Mouse (Mus musculus): Measurements from ENCODE around the gene Brca2. TPM values are rescaled to one million over a fixed set of nuclear protein-coding genes. Genes with fewer than 3 reads are reported as not detected.

Brca2 gene
- total RNA-seq, 4 experiments from 2014 or later = 5.9 to 10.4 (median 6.8) TPM

DNA sequence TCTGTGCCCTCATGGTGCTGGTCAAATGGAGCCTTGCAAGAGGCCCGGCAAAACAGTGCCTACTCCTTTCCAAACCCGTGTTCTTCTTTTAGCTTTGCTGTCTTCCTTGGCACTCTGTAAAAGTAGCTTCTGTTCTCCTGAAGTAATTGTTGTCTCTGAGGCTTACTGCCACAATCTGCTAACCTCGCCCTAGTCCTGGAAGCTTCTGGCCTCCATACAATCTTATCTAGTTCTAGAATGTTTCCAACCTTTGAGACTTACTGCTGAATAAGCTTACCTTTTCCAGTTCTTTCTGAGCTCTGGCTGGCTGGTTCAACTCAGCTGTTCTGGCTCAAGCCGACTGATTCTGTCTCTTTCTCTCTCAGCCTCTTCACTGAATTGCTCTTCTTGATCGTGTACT, 39.4 kb downstream of the Brca2 start:
- no peak for DNase-seq (ENCODE audit: low spot score in 2 of 2)

DNA sequence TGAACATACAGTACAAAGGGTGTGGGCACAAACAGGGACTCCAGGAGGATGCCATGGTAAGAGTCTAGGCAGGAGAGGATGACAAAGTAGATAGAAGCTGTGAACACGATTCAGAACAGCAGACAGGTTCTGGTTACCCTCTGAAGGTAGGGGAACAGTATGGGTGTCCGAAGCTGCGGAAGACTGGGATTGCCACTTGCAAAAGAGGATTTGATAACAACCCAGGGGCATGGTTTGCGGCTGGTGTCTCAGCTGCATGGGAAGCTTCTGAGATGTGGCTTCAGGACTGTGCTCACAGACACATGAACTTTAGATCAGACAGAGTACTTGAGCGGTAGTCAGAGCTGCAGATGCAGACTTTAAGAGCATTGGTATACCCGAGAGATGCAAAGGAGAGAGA, 42.0 kb downstream of the Brca2 start:
- no peak for DNase-seq (ENCODE audit: low spot score in 2 of 2)

DNA sequence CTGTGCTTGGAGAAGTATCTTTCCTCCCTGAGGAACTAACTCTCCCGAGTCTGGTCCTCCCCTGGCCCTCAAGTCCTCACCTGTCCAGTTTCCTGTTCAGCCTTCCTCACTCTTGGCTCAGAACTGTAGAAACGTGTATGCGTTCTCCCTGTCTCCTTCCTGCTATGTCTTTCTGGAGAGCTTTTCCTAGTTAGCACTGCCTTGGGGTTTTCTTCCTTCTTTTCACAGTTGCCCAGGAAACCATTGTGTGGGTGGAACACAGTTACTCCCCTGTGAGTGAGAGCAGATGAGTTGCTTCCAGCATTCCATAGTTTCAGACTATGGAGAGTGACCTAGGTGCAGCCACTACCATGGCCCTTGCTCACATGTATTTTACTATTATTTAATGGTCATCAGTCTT, 43.8 kb downstream of the Brca2 start:
- peak in 1 of 2 experiments; percentile 22 for DNase-seq (ENCODE audit: low spot score in 2 of 2)

DNA sequence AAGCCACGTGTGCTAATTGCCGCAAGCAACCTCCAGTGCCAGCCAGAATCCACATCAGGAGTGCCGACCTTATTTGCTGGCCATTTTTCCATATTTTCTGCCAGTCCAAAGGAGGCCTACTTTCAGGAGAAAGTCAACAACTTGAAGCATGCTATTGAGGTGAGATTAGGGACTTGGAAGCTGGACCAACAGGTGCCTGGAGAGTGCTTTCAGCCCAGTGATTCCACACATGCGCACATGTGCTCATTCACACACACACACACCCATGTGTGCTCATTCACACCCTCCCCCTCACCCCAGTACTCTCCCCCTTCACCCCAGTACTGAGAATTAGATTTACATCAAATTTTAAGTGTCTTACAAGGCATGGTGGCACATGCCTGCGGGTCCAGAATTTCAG, 44.5 kb downstream of the Brca2 start:
- no peak for DNase-seq (ENCODE audit: low spot score in 2 of 2)

DNA sequence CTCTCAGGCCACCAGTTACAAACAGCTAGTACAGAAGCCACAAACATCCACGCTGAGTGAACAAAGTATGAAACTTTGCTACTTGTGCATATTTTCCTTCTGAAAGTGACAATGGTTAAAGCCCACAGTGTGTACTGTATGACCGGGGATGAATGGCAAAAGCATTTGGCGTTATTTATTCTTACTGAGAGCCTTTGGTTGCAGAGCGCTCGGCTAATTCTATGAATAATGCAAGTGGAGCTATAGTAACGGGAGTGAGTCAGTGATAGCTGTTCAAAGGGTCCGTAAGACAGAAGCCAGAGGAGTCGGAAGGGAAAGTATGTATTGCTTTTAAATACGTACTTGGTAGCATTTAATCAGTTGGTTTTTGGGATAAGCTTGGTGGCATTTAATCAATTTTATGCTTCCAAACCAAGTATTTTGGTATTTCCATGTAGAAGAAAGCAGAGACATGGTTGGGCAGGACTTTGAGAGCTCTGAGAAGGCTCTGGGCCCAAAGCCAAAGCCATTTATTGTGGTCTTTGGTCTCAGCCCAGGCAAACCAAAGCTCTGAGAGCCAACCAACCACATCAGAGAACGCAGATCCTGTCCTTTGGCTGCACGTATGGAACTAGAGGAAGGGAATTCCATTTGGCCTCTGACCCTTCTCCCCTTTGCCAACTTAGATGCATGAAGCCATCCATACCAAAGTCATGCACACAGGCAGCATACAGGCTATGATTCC, 48.2 kb downstream of the Brca2 start:
- no peak for DNase-seq (ENCODE audit: low spot score in 2 of 2)

DNA sequence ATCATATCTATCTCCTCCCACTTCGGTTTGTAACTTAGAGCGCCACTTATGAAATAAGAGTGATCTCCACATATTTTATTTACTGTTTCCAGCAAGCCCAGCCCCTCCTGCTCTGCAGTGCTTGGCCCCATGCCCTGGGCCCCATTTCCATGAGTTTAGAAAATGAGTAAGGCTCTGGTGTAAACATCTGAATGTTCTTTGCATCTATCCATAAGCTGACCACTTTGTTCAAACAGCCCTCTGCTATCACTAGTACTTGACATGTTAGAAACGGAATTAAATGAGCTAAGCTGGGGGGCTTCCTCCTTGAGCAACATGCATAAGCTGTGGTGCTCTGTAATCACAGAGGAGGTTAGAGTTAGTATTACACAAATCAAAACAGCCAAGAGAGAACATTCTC, 52.0 kb downstream of the Brca2 start:
- DNase-seq (ENCODE audit: low spot score in 2 of 2) = no peak

DNA sequence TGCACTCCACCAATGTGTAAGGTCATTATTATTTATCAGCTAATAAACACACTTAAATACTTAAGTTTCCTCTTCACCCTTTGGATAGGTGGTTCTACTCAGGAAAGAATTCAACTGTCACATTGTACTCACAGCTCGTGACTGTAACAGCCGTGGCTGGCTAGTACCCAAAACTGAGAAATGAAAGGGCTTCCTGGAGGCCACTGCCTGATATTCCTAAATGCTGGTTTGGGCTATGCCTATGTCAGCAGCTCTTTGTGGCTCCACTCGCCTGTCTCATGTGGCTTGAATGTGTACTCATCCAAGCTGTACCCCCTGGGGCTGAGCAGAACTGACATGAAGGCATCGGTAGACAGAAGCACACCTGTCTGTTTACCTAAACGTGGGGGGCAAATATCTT, 52.5 kb downstream of the Brca2 start:
- no peak for DNase-seq (ENCODE audit: low spot score in 2 of 2)

DNA sequence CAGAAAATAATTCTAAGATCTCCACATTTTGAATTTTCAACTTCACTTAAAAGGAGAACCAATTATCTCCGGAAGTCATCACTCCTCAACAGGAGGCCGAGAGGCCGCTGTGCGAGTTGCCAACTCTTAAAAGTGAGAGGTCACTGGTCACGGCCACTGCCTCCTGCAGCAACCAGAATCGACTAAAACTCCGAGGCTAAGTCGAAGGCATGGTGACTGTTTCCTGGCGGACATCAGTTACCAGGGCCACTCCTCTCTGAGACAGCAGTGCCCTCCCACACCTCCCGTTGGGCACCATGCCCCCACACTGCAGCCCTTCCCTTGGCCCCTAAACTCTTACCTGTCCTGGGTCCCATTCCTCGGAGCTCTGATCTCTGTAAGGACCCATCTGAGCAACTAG, 54.4 kb downstream of the Brca2 start:
- DNase-seq (ENCODE audit: low spot score in 2 of 2) = no peak

DNA sequence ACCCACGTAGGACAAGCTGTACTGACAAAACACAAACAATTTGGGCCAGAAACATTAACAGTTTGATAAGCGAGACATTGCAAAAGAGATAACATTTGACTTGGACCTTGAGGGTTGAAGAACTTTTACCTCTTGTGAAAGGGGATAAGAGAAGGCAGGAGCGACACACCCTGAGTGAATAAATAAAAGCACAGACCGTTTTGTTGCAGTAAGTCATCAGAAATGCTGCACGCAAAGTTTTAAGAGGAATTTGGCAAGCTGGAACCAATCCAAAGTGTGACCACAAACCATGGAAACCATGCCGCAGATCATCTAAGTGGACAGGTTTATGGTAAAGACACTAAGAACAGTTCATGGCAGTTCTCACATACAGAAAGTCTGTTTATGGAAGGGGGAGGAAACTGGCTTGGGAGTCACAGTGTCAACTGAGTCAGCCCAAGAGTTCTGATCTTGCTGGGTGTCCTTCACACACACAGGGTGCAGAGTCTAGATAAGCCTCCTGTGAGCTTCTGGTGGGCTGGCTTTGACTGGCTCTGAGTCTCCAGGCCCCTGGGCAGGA, 56.3 kb downstream of the Brca2 start:
- no peak for DNase-seq (ENCODE audit: low spot score in 2 of 2)

DNA sequence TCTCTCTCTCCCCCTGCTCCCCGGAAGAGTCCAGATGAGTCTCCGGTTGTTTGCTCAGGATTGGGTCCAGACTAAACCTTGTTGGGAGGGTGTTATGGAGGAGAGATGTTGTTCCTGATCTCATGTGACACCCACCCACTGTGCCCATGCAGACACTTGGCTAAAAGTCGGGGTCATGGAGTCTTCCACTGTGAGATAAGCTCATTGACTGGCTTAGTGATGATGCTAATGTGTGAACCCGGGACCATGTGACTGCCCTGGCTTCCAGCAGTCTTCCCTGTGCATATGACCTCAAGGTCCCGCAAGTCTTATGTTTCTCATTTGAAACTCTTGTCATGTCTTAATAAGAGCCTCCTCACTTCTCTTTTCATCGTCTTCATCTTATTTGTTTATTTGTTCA, 58.8 kb downstream of the Brca2 start:
- no peak for DNase-seq (ENCODE audit: low spot score in 2 of 2)

DNA sequence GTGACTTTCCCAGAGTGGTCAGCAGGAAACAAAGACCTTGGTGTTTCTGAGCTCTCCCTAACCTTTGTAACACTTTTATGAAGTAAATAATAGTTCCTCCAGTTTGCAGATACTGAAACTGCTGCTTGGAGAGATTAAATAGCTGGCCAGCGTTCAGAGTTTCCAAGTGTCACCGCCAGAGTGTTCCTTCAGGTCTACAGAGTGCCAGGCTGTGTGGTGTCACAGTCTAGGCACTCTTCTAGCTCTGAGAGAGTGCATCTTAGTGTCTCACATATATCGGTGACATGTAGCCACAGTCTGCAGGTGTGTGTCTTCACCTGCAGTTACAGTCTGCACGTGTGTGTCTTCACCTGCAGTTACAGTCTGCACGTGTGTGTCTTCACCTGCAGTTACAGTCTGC, 60.8 kb downstream of the Brca2 start:
- DNase-seq (ENCODE audit: low spot score in 2 of 2) = no peak

DNA sequence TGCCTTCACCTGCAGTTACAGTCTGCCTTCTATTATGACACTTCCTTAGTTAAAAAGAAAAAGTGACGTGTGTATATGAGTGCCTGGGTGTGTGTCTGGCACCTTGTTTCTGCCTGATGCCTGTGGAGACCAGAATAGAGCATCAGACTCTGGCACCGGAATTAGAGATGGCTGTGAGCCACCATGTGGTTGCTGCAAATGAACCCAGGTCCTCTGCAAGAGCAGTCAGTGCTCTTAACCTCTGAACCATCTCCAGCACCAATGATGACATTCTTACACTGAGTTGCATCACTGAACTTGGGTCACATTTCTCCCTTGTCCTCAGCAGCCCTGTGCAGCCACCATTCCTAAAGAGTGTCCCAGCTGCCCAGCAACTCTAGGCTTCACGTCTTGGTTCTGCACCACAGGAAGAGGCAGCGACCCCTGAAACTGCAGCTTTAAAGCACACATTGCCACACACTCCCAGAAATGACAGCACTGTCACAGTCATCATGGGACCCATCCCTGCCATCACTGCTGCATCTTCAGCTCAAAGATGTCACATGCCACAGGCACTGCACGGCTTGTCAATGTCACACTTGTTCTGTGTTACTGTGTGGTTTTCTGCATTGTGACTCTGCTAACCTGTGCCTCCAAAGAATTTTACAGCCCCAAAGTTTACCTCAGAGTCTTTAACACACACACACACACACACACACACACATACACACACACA, 61.3 kb downstream of the Brca2 start:
- no peak for DNase-seq (ENCODE audit: low spot score in 2 of 2)

DNA sequence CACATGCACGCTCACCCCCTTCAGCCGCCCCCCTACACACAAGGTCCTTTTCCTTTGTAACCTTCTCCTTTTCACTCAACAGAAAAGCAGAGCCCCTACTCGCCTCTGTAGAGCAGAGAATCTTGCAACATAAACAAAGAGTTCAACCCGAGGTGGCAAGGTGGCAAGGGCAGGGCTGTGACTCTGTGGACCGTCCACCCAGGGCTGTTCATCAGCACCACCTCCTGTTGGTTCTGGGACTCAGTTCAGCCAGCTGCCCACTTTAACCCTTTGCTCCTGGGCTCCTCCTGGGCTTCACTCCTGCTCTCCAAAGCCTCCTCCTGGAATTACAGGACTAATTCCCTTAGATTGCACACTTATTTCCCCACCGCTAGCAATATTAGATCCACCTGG, 61.9 kb downstream of the Brca2 start:
- DNase-seq (ENCODE audit: low spot score in 2 of 2) = no peak

DNA sequence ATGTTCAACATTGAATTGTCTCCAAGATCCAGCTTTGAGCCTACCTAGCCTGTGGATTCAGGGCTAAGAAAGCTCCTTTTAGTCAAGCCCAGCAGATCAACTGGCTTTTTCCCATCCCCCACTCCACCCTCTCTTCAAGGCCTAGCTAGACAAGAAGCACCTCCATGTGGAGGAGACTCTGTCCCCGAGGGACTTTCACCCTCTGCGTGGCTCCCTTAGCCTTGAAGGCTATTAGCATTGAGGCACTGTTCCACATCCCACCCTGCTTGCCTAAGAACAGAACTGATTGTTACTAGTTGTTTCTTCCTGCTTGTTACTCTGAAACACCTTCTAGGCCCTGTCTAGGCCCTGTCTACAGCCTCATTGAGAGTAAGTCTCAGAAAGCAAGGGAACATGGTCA, 67.5 kb downstream of the Brca2 start:
- DNase-seq (ENCODE audit: low spot score in 2 of 2) = no peak

DNA sequence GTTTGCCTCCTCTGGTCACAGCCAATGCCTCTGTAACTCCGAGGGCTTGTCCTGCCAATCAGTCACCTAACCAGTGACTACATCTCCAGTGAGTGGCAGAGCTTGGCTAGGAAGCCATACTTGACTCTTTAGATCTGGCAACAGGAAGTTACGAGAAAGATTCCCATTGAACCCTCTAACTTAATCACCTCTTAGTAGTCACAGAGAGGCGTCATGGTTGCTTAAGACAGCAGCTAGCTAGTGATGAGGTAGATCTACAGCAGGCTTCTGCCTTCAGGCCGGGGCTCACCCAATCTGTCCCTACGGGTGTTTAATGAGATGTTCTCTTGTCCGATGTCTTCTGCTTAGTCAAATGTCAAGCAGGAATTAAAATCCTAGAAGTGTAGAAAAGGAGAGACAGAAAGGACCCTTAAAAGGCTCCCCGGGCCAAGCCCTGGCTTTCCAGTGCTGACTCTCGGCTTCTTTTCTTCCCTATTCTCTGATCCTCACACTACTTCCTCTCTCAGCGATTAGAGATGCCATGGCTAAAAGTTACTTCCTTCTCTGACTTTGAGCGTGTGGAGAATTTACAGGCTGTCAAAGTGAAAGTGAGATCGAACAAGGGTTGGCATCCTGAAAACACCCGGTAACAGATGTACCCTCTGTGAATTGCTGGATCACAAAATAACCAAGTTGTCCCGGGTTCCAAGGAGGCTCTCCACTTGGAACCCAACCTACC, 69.9 kb downstream of the Brca2 start:
- DNase-seq (ENCODE audit: low spot score in 2 of 2) = no peak

DNA sequence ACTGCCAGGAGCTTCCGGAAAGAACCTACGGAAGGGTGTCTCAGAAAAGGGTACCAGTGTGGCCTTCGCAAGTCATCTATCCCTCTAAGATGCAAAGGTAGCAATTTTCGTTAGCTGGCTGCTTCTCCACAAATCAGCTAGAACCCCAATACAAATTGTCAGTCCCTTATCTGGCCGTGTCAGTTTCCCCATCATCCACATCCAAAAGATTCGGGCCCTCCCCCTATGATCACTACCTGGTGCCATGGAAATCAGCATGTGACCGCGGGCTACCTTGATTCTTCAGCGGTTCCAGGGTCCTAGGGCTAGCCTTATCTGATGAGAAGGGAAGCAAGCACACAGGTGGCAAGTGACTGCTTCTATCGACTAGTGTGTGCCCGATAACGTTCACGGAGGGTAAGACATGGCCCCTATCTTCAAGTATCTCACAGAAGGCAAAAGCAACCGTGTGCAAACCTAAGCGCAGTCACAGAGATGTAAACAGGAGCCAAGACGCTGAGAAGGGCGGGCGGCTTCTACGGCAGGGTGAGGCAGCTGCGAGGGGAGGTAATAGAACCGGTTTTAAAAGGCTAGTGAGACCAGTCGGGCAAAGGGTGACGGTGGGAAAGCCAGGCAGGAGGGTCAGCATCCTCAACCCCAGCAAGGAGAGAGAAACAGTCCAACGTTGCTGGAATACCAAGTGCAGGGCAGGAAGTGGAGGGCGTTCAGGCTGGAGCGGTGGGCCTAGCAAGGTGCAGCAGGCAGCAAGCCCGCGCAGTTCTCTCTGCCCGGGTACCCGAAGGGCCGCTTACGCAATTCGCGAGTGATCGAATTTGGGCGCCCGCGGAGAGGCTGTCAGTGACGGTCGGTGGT, 70.7 kb downstream of the Brca2 start:
- DNase-seq (ENCODE audit: low spot score in 2 of 2) = peak in 1 of 2 experiments; percentile 50

DNA sequence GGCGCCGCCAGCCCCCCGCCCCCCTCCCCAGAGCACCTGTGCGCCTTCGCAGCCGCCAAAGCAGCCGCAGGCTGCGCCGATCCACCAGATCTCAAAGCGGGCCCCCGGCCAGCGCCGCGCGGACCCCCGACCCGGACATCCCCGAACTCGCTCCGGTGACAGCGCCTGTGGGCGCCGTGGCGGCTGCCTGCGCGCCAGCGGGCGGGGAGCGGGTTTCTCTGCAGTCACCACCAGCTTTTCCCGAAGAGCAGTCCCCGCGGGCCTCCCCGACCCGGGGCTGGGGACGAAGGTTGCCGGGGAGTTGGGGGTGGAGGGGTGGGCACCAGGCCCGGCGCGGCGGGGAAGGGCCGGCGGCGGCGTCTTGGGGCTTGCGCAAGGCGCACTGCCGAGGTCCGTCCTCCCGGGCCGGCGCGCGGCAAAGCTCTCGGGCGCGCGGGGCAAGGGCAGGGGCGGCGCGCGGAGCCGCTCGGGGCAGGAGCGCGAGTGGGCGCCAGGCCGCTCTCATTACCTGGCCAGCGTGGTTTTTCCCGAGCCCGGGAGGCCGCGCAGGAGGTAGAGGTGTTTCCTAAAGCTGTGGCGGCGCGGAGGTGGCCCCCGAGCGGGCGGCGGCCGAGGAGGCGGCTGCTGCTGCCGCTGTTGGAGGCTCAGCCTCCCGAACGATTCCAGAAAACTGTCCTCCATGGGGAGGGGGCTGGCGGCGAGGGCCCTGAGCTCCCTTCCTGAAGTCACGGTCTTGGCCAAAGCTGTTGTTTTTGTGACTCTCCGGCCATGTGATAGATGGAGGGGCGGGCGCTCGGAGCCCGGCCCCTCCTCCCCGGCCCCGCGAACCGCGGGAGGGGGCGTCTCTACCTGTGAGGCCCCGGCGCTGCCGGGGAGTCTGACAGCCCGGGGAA, 71.6 kb downstream of the Brca2 start:
- DNase-seq (ENCODE audit: low spot score in 2 of 2) = peak; percentile 45 to 59

DNA sequence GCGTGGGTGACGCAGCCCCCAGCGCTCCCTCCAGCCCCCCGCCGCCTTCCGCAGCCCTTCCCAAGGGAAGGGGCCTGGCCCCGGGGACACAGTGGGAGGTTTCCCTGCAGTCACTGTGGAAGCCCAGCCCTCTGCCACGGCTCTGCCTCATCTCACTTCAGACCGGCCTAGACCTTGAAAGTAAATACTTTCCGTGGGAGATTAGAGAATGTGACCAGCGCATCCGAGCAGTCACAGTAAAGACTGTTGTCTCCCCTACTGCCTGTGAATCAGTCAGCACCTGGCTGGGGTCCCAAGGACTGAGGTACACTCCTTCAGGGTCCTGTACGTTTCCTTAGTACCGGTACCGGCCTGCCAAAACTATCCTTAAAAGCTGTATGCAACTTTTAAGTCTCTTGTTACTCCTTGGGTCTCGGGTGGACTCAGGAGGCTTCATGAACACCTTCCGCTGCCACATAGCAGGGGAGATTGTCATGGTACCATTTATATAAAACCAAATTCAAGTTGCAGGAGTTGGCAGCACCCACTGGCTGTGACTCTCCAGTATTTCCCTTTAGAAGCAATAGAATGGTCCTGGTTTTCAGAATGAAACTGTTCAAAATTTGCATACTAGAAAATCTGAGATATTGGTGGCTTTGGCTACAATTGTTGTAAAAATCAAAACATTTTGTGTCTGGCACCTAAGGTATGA, 72.4 kb downstream of the Brca2 start:
- DNase-seq (ENCODE audit: low spot score in 2 of 2) = peak in 1 of 2 experiments; percentile 35

DNA sequence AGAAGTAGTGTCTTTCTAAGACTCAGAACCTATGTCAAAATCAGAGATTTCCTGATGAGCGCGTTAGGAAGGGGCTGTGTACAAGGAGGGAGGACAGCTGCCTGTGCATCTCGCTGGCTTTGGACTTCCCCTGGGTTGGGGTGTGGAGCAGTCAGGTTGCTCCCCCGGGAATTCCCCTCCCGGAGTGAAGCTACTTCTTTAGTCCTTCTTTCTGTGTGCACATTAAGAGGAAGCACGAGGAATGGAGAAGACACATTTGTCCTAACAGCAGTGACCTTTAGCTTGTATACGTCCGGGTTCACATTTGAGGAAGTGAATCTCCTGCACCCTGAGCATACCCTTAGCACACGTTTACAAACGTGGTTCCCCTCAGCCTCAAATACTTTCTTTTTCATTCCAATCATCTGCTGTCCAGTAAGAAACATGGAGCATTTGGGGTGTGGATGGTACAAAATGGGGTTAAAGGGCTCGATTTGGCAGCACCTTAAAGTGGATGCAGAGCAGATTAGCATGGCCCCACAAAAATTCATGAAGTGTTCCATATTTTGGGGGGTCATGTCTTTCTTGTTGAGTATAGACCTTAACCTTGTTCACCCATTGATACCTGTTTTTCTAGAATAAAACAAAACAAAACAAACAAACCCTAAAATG, 73.1 kb downstream of the Brca2 start:
- no peak for DNase-seq (ENCODE audit: low spot score in 2 of 2)

All from layer of hippocampus, adult 8-10 months (tissue).